9 mouse cellular contexts compared by ENCODE assay signal in the genomic region with DNA sequence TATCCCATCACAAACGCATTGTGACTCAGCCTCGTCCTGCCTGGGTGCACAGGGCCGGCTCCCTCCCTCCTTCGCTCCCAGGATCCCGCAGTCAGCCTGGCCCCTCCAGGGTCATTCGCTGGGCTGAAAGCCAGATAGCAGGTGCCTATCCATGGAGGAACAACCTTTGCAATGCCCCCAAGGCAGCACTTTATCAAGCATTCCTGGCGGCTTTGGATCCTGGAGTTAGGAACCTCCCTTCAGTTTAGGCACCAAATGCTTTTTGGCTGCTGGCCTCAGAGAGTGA.
A peak's percentile ranks its signal among the peaks of the same experiment; 100 is the strongest.
DNase-seq lines count a peak whose midpoint lies in the region; ATAC-seq and TF ChIP-seq lines count a peak whose summit lies in the region.
"Had no signal": no experiment of that assay in that cellular context is flagged by ENCODE, and none has a peak within 500 bp of the region (broad histone marks: within the 10 kb centered on the region; RNA-seq: fewer than 3 reads in every experiment).

No protein-coding gene starts in this region.

- DNase-seq in urinary bladder, adult 18-20 months (ENCODE audit: low spot score in 2 of 2) = peak; percentile 23 to 28
- no peak for DNase-seq in urinary bladder, postnatal 10 days (ENCODE audit: low spot score)
- peak; percentile 77 for DNase-seq in kidney, adult 2 months
- no peak for DNase-seq in gastrocnemius, postnatal 10 days
- no peak for DNase-seq in layer of hippocampus, adult 2 months (ENCODE audit: low spot score in 2 of 2)

- peak overlapping the region; percentile 27 for H3K4me2 ChIP-seq in heart, embryonic 11.5 days
- no peak overlapping the region for H3K4me2 ChIP-seq in stomach, embryonic 15.5 days

- H3K36me3 ChIP-seq in heart, embryonic 11.5 days (ENCODE audit: control insufficient read depth, insufficient read depth, low read length) = no peaks in the 10 kb centered on the region
- no peaks in the 10 kb centered on the region for H3K36me3 ChIP-seq in kidney, adult 2 months (ENCODE audit: control insufficient read depth, insufficient read depth, low read length)
- no peaks in the 10 kb centered on the region for H3K36me3 ChIP-seq in stomach, embryonic 15.5 days

- no peak for TF ChIP-seq POLR2A in kidney, adult 2 months (IDR thresholded peaks at IDR 0.05; ENCODE audit: low read depth, low read length)

- H3K27ac ChIP-seq in heart, embryonic 11.5 days (ENCODE audit: low read depth, low read length) = no peak overlapping the region
- no peak overlapping the region for H3K27ac ChIP-seq in kidney, adult 2 months (ENCODE audit: insufficient read depth, low read depth, low read length)
- H3K27ac ChIP-seq in stomach, embryonic 15.5 days = no peak overlapping the region
- no peak overlapping the region for H3K27ac ChIP-seq in layer of hippocampus, adult 2 months

- no peak for TF ChIP-seq CTCF in kidney, adult 2 months (conservative IDR thresholded peaks at IDR 0.05; ENCODE audit: insufficient read depth, insufficient read length, low read depth, low read length)
- no peak for TF ChIP-seq CTCF in layer of hippocampus, adult 2 months (conservative IDR thresholded peaks at IDR 0.05)

- peaks cover 28% of the 10 kb centered on the region for H3K4me1 ChIP-seq in heart, embryonic 11.5 days (ENCODE audit: control insufficient read depth, insufficient read depth, low read length)
- no peaks in the 10 kb centered on the region for H3K4me1 ChIP-seq in kidney, adult 2 months (ENCODE audit: control insufficient read depth, insufficient read depth, low read length)
- H3K4me1 ChIP-seq in stomach, embryonic 15.5 days = peaks cover 6% of the 10 kb centered on the region; the same call in 1 of the 2 replicates

- no peaks in the 10 kb centered on the region for H3K9me3 ChIP-seq in heart, embryonic 11.5 days (replicated peaks; ENCODE audit: control insufficient read depth, low read length)
- H3K9me3 ChIP-seq in stomach, embryonic 15.5 days = no peaks in the 10 kb centered on the region

- no peaks in the 10 kb centered on the region for H3K27me3 ChIP-seq in heart, embryonic 11.5 days (ENCODE audit: control insufficient read depth, insufficient read depth, low read length)
- no peaks in the 10 kb centered on the region for H3K27me3 ChIP-seq in kidney, adult 2 months (replicated peaks; ENCODE audit: control insufficient read depth, insufficient read depth, low read length)
- no peaks in the 10 kb centered on the region for H3K27me3 ChIP-seq in stomach, embryonic 15.5 days (replicated peaks)

- H3K9ac ChIP-seq in heart, embryonic 11.5 days (ENCODE audit: low read depth, low read length) = no peak overlapping the region
- no peak overlapping the region for H3K9ac ChIP-seq in stomach, embryonic 15.5 days

- no peak overlapping the region for H3K4me3 ChIP-seq in heart, embryonic 11.5 days (ENCODE audit: low read depth, low read length)
- no peak overlapping the region for H3K4me3 ChIP-seq in kidney, adult 2 months (ENCODE audit: insufficient read depth, low read depth, low read length)
- H3K4me3 ChIP-seq in stomach, embryonic 15.5 days (replicated peaks) = no peak overlapping the region
- H3K4me3 ChIP-seq in layer of hippocampus, adult 2 months = no peak overlapping the region

- WGBS in heart, embryonic 11.5 days (ENCODE audit: insufficient replicate concordance) = 39% methylated on average over 7 of the region's 7 CpGs
- WGBS in kidney, adult 2 months = 21% methylated on average over 7 of the region's 7 CpGs
- 51% methylated on average over 7 of the region's 7 CpGs for WGBS in stomach, embryonic 15.5 days

- no peak for ATAC-seq in heart, embryonic 11.5 days (replicated peaks; ENCODE audit: insufficient number of reproducible peaks, low FRiP score, low TSS enrichment)
- ATAC-seq in stomach, embryonic 15.5 days (ENCODE audit: insufficient read depth, low FRiP score, low read depth) = peak; percentile 74
- ATAC-seq in frontal cortex, adult (ENCODE audit: low TSS enrichment) = no peak
- ATAC-seq: forebrain, embryonic 14.5 days had no signal

Comparison
In these comparisons a context has a peak if more than half of its experiments do, and no peak if none do; other contexts are left out.
1. DNase-seq: peak in urinary bladder, adult 18-20 months (2 of 2) and kidney, adult 2 months (single experiment); none in urinary bladder, postnatal 10 days (single experiment), gastrocnemius, postnatal 10 days (single experiment) and layer of hippocampus, adult 2 months (0 of 2).